8 mouse cellular contexts compared by ENCODE assay signal in the genomic region with DNA sequence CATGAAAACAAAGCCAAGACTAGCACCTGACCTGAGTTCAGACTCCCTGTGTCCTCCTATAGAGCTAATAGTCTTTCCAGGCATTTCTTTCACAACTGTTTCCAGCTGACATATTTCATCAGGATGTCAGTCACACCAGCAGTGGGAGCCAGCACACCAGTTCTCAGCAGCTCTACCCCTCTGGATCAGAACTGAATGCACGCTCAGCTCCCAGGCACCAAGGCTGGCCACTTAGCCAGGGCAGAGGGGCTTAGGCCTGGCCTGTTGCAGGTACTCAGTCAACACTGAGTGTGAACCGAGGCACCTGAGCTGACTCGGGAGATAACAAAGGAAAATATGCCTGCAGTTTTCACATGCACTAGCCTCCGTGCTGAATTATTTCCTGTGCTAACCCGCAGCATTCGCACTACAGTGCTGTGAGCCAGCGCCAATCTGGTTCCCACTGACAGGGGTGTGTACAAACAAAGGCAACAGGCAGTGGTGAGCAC.
DNase-seq lines count a peak whose midpoint lies in the region; ATAC-seq and TF ChIP-seq lines count a peak whose summit lies in the region.

No protein-coding gene starts in this region.

- peak overlapping the region; percentile 29; the same call in 1 of the 2 replicates for H3K27ac ChIP-seq in heart, embryonic 15.5 days
- H3K27ac ChIP-seq in intestine, postnatal 0 days (ENCODE audit: low read depth, low read length), result no peak overlapping the region

- no peaks in the 10 kb centered on the region for H3K9me3 ChIP-seq in heart, embryonic 15.5 days (replicated peaks)
- no peaks in the 10 kb centered on the region for H3K9me3 ChIP-seq in intestine, postnatal 0 days (ENCODE audit: control insufficient read depth)

- H3K9ac ChIP-seq in heart, embryonic 15.5 days, result no peak overlapping the region
- H3K9ac ChIP-seq in intestine, postnatal 0 days (ENCODE audit: low read depth, low read length), result no peak overlapping the region

- no peaks in the 10 kb centered on the region for H3K36me3 ChIP-seq in heart, embryonic 15.5 days
- H3K36me3 ChIP-seq in intestine, postnatal 0 days (ENCODE audit: control insufficient read depth, insufficient read depth), result no peaks in the 10 kb centered on the region

- H3K4me3 ChIP-seq in heart, embryonic 15.5 days, result no peak overlapping the region
- H3K4me3 ChIP-seq in intestine, postnatal 0 days (ENCODE audit: low read depth, low read length), result no peak overlapping the region

- WGBS in heart, embryonic 15.5 days, result 33% methylated on average over 7 of the region's 7 CpGs
- 62% methylated on average over 7 of the region's 7 CpGs for WGBS in intestine, postnatal 0 days

- no peak overlapping the region for H3K4me2 ChIP-seq in heart, embryonic 15.5 days
- no peak overlapping the region for H3K4me2 ChIP-seq in intestine, postnatal 0 days (replicated peaks; ENCODE audit: low read depth)

- H3K27me3 ChIP-seq in heart, embryonic 15.5 days, result peaks cover 29% of the 10 kb centered on the region
- 0 out of 2 replicates have a peak, but pooled peaks cover 4% of the 10 kb centered on the region for H3K27me3 ChIP-seq in intestine, postnatal 0 days (replicated peaks; ENCODE audit: control insufficient read depth, insufficient read depth, low read length)

- peak; percentile 54 for TF ChIP-seq CTCF in intestine, postnatal 0 days (IDR thresholded peaks at IDR 0.05; ENCODE audit: low read depth)

- ATAC-seq in heart, embryonic 15.5 days (replicated peaks; ENCODE audit: insufficient number of reproducible peaks, insufficient read depth, low FRiP score, low read depth), result peak; percentile 41; the same call in 1 of the 2 replicates
- ATAC-seq in intestine, postnatal 0 days, result no peak

- peaks cover 29% of the 10 kb centered on the region for H3K4me1 ChIP-seq in heart, embryonic 15.5 days (replicated peaks)
- H3K4me1 ChIP-seq in intestine, postnatal 0 days (replicated peaks; ENCODE audit: control insufficient read depth, insufficient read depth, low read length), result no peaks in the 10 kb centered on the region

- DNase-seq in heart, adult 9 months (ENCODE audit: low spot score in 2 of 2), result no peak
- peak; percentile 16 to 42 for DNase-seq in urinary bladder, postnatal 4 days (ENCODE audit: low spot score in 2 of 2)
- no peak for DNase-seq in urinary bladder, adult 18-20 months (ENCODE audit: low spot score in 2 of 2)
- DNase-seq in spleen, postnatal 36 days (ENCODE audit: low spot score in 2 of 2), result no peak
- no peak for DNase-seq in left cerebral cortex, adult 11 months (ENCODE audit: low spot score)
- DNase-seq in left cerebral cortex, adult 18-20 months (ENCODE audit: low spot score in 2 of 2), result no peak

Comparison
In these comparisons a context has a peak if more than half of its experiments do, and no peak if none do; other contexts are left out.
1. DNase-seq: peak in urinary bladder, postnatal 4 days (2 of 2); none in heart, adult 9 months (0 of 2), urinary bladder, adult 18-20 months (0 of 2), spleen, postnatal 36 days (0 of 2), left cerebral cortex, adult 11 months (single experiment) and left cerebral cortex, adult 18-20 months (0 of 2).